Mouse (Mus musculus) heart, adult 2 months (tissue): ENCODE results near the gene Phka2.

Experiments used
- CTCF ChIP-seq: fragments of 200-600 bp; IDR thresholded peaks from 2 replicates; pipeline ENCODE4 v1.8.1; 2022; ENCODE audit warnings: antibody characterized with exemption, mild to moderate bottlenecking, moderate library complexity
- EP300 ChIP-seq: fragments of 200-500 bp; IDR thresholded peaks from 2 replicates; pipeline ENCODE4 v1.6.1; 2011; ENCODE audit warnings: low read depth, low read length, control low read depth; ENCODE audit not compliant: insufficient read depth
- POLR2A ChIP-seq: fragments of 200-500 bp; IDR thresholded peaks from 2 replicates; pipeline ENCODE4 v1.6.1; 2011; ENCODE audit warnings: mild to moderate bottlenecking, low read depth, low read length, control low read depth; ENCODE audit not compliant: insufficient read depth

DNA sequence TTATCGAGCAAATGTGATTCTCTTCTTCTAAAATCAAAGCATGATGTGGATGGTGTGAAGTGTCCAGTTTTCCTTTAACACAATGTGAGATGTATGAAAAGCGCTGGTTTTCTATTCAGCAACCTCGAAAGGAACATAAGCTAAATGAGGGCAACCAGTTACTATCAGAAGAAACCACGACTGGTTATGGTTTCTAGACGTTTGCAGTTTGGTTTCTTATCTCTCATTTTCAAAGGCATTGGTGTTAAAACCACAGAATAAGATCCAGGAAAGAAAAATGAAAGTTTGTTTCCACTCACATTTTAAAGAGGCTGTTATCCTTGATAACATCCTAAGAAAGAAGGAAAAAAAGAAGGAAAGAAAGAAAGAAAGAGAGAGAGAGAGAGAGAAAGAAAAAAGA is 5.5 kb upstream of the Phka2 start:
- TF ChIP-seq POLR2A (no peak), CTCF (no peak), EP300 (no peak)
